Mouse (Mus musculus) adrenal gland, postnatal 25 days (tissue): ENCODE data around the gene Hoxd4. TPM values are rescaled to one million over a fixed set of nuclear protein-coding genes. Genes with fewer than 3 reads are reported as not detected.

Experiments
- DNase-seq: peaks from one replicate; pipeline ENCODE4 v3.0.0; 2021; ENCODE audit warnings: mixed read lengths
- total RNA-seq: library from RNA; stranded (reverse); gene quantifications from 2 replicates; pipeline ENCODE4 v1.2.3, GENCODE M21; 2021

Hoxd4 gene
- total RNA-seq, 1 experiment from 2014 or later, result 34.1 TPM

DNA sequence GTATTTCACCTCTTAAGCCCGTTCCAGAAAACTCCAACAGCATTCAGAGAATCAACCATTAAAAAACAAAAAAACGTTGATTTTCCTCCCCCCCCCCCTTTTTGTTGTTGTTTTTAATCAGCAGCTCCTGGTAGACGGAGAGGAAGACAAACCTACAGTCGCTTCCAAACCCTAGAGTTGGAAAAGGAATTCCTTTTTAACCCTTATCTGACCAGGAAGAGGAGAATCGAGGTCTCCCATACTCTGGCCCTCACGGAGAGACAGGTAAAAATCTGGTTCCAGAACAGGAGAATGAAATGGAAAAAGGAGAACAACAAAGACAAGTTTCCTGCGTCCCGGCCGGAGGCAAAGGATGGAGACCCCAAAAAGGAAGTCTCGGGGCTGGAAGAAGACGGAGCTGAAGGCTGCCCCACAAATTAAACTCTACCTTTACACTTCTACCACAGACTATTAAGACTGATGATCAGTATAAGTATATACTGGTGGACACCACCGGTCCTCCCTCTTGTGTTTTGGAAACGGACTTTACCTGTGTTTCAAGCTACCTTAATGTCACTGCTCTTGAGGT, 5.3 kb upstream of the Hoxd4 start:
- DNase-seq, result no peak

DNA sequence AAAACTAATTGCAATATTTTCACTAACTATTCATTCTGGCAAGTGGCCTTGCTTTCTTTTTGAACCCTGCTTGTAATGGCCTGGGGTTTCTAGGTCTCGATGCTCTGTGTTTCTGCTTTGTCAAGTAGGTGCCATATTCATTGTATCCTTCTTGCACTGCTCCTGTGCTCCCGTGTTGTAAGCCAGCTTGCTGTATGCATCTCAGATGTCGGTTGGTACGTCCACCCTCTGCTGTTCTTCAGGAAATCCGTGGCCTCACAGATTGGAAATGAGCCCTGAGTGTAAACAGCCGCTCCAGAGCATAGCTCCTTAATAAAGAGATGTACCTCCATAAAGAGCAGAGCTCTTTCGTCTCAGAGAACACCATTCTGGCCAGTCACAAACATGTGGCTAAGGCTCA, 4.1 kb upstream of the Hoxd4 start:
- no peak for DNase-seq

DNA sequence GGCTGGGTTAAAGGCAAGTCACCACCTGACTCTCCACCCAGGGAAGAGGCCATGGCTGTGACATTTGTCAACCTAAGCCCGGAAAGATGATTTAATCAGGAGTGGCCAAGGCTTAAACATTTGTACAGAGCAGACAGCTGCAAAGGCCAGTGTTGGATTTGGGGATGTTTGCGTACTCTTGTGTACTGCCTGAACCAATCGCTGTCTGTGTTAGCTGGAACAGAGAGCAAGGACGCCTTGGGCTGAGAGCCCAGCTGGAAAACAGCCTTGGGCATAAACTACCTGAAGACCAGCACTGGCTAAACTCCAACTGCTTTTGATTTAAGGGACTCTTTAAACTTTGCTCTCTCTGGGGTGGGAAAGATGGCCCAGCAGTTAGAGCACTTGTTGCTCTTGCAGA, 3.1 kb upstream of the Hoxd4 start:
- no peak for DNase-seq

DNA sequence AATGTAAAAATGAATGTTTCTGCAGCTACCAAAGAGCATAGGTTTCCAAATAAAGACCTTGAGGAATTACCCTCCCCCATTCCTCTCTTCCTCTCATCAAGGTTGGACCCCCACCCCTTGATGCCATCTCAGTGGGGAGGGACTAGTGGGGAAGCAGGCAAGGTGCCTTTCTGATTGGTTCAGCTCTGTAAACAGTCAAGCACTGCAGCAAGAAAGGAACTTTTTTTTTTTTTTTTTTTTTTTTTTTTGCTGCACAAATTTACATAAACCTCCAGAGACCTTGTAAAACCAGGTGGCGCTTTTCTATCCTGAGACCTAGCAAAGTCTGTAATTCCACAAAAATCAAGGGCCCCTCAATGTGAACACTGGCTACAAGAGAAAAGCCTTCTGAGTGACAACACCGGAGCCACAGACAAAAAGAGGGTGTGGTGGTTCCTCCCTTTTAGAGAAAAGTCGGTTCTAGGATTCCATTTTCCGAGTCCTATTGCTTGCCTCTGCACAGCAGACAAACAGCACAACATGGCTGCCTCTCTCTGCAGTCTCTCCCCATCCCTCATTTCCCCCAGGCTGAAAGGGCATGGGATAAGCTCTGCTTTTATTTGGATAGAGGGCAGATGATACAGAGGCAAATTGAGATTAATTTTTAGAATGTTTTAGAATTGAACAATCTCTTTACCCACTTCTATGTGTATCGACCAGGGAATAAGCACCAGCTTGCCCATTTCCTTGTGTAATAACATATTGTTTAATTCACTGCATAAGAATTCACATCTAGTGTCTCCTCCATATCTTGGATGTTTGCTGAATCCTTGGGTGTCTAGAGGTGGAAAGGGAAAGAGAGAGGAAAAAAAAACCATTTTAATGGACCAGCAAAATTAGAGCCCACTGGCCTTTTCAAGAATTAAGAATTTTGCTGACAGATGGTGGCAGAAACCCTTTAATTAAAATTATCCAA, 2.0 kb upstream of the Hoxd4 start:
- no peak for DNase-seq

DNA sequence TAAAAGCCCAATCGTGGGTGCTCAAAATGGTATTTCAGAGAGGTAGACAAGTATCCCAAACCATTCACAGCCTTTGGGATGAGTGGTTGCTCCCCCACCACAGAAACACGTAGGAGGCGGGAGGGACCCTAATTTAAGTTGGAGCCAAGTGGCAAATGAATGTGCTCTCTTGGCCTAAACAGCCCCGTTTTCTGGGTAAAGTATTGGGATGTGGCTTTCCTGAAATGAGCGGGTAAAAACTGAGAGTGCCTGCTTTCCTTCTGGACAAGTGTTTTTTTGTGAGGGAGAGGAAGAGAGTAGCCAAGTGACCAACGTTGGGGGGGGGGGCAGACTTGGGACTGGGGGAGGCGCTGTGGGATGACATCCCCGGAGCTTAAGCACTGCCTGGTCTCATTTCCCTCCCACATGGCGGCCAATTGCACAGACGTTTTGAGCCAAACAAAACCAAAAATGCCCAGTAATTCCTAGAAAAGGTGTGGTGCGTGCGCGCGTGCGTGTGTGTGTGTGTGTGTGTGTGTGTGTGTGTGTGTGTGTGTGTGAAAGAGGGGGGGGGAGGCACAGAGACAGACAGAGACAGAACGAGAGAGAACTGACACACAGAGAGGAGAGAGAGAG, 693 bp upstream of the Hoxd4 start:
- no peak for DNase-seq

DNA sequence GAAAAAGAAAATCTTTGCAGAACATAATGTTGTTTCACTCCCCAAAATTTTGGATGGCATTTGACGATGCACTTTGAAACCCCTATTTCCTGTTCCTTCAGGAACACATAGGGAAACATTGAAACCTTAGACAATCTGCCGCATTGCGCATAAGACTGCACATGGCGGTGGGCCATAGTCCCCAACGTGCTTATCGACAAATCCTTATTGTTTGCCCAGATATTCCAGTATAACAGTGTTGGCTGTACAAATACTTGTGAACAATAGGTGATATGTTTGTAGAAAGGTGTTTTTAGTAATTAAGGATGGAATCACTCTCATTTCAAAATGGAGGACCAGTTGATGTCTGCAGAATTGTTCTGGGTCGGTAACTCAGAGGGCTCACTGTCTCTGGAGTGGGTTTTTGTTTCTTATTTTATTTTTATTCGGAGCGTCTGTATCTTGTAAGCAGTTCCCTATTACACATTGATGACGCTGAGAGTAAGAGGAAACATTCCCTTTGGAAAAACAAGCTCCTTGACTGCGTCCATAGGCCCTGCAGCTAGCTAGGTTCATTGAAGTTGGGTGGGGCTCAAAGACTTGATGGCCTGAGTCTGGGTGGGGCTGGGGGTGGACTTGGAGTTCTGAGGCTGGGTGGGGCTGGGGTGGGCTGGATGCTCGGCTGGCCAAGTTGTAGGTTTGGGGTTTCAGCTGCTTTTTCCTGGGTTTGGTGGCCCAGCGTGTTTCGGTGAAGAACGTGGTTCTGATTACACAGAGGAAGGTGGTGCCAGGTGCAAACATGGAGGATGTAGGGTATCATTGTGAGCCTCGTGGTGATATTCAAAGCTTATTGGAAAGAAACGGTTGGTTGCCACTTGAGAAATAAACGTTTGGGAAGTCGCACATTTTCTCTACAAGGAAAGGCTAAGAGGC, 1.8 kb downstream of the Hoxd4 start:
- DNase-seq, result no peak

DNA sequence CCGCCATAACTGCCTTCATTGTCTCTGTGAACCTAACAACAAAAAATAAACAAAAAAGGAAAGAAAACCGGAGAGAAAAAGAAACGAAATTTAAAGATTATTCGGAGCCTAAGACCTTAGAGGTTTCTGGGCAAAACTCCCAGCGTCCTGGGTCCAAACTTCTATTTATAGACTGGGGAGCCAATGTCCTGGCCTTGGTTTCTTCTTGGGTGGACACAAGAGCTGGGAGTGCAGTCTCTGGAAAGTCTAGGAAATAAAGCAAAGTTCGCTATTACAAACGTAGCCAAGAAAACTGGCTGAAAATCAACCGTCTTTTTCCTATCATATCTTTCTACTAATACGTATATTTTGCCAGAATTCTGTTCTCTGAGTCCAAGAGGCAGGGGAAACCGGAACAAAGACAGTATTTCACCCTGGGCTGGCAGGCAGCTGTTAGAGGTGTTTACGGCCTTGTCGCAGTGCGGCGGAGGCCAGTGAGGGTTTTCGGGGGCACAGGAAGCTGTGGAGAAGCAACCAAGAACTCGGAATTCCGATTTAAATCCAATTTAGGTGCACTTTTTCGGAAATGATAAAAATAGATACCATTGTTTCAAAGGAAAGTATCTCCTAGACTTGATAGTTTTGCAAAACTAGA, 2.5 kb downstream of the Hoxd4 start:
- no peak for DNase-seq

DNA sequence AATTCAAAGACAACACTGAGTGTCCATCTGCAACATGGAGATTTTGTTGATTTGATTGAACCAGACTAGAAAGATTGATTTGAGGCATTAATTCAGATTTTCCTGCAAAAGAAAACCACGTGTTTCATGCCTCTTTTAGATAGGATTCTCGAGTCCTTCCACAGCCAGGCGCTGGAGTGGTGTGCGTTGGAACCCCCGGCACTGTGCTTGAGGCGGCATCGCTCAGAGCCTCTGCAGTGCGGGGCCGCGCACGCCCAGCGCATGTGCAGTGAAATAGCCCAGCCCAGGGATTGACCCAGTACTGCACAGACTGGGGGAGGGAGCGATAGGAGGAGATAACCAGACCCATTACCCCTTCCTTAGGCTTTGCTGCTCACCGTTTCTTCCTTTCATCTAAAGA, 3.2 kb downstream of the Hoxd4 start:
- DNase-seq, result peak; percentile 69

DNA sequence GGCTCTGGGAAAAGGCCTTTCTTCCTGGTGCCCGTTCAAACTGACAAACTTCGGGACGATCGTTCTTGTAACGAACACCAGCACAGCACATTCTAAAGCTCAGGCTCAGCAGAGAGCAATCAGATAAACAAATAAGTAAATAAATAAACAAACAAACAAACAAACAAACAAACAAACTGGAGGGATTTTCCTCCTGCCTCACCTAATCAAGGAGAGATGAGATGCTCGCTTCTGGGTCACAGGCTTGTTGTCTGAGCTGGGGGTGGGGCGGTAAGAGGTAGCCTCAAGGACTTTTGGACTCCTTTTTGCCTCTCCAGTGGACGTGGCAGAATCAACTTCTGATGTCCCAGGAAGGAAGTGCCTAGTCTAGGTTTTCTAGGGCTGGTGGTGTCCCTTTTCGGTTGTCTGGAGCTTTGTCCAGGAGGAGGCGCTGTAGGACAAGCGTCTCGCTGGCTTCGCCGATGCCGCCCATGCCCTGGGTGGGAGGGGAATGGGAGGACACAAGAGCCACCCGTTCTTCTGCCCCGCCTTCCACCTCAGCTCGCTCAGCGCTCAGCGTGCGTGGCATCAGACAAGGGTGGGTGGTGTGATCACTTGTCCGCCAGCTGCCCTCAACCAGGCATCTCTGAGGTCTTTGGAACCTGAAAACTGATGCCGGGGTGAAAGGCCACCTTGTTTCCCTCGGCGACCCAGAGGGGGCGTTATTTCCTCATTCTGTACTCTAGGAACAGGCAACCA, 3.9 kb downstream of the Hoxd4 start:
- peak; percentile 95 for DNase-seq

DNA sequence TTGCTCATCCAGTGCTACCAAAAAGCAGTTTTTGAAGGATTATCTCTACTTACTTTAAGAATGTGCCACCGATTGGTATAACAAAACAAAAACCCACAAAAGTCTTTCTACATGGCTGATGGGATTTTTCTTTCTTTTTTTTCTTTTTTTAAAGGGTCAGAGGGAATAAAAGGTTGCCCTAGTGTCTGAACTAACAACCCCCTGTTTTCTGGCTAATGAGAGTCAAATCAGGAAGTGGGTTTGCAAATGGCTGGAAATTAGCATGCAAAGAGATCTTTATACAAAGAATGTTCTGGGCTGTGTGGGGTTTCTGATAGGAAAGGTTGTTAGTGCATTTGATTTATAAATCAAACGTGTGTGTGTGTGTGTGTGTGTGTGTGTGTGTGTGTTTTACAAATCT, 8.7 kb downstream of the Hoxd4 start:
- no peak for DNase-seq

DNA sequence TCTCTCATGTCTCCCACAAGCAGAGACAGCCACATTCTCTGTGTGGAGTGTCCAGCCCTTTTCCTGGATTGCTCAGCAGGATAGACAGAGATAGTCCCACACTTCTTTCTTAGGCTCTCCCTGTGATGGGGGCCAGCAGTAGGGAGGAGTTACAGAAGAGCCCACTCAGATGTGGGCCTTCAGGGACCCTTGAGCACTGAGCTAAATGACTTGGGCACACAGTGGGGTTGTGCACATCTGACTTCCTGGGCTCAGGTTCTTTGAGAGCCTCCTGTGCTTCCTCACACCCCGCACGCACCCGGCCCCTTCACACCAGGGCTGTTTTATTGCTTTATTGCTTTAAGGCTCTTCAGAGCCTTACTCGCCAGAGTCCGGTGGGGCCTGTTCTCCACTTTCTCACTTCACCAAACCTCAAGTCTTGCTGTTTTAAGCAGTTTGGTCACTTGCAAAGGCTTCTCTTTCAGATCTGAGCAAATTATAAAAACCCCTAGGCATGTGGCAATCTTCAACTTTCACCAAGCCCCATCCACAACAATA, 9.3 kb downstream of the Hoxd4 start:
- no peak for DNase-seq

DNA sequence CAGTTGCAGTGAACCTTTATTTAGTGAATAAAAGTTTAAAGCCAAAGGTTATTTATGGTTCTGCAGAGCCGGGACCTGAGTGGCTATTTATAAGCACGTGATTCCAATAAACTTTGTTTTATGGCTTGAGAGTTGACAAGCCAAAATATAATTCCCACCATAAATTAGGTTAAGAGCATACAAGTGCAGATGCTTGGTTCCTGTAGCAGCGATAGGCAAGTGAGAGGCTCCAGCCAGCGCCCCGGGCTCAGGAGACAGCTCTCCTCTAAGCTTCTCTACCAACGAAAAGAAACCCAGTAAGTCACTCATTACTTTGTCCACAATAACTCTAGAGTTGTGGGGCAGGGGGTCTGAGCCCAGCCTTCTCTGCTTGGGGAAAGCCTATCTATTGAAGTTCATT, 10.2 kb downstream of the Hoxd4 start:
- DNase-seq, result no peak

DNA sequence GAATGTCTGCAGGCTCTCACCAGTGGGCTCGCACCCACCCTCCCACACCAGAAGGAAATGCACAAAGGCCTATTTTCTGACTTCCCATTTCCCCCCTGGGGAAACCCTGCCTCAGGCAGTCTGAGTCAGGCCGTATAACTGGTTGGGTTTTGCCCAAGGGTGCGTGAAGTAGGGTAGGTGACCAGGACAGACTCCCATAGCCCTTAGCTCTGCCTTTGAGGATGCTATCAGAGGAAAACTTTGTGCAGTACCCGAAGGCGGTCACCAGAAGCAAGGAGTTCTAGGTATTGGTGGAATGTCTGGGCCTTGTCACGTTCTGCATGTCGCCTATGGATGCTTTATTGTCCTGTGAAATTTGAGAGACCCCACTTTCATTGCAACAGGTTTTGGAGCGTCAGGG, 11.2 kb downstream of the Hoxd4 start:
- no peak for DNase-seq

DNA sequence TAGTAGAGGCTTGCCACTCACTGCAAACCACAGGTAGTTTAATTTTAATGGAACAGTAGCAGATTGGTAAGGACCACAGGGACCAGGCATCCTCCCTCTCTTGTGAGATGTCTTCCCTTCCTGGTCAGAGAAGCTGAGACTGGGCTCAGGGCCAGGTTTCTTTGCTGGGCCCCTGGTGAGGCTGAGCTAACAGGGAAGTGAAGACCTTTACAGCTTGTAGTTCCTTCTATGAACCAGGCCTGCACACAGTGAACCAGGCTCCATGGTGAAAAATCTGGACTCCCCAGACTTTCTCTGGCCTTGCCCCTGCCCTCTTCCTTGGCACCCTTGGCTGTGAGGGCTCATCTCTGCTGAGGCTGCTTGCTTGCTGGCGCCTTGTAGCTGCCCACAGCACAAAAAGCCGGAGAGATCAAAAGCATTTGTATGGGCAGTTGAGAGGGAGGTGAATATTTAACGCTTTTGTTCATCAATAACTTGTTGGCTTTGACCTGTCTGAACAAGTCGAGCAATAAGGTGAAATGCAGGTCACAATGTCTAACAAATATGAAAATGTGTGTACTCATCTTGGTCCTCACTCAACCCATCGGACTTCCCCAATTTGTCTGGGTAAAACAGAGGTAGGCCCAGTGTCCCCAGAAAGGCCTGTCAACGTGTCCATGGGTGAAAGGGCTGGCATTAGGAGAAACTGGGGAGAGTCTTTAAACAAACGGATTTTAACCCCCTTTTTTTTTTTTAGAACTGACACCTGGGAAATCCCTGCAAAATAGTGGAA, 12.7 kb downstream of the Hoxd4 start:
- DNase-seq, result no peak

DNA sequence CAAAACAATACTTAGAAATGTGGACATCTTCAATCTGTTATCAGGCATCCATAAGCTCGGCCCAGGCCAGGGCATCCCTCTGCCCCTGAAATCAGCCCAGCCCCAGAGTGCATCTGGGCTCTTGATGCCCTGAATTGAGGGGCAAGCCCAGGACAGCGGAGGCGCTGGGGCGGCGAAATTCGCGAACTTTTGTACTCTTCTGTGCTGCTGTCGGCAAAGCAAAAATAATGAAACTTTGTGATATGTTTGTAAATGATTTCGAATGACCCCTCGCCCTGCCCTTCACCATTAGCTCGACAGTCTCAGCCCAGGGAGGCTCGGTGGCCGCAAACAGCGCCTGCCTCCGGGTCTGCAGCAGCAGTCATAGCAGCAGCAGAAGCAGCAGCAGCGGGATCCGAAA, 13.4 kb downstream of the Hoxd4 start:
- DNase-seq, result no peak

DNA sequence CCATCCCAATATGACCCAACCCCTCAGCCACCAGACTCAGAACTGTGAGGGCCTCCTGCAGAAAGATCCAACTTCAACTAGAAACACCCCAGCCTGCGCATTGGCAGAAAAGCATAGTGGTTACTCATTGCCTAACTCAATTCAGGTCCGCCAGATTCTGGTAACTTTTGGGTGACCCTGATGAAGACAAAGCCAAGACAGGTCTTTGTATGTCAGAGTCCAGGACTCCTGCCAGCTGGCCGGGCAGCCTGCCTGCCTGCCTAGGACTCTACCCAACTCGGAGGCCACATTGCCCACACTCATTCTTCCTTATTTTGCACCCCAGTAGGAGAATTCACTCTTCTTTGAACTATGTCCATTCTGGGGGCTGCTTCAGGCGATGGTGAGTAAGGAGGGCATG, 14.8 kb downstream of the Hoxd4 start, which contains the start of gene Gm28230:
Gene Gm28230, plus strand, starts transcription at position 178 of the 400 bp plus-strand sequence.
- peak; percentile 42 for DNase-seq

DNA sequence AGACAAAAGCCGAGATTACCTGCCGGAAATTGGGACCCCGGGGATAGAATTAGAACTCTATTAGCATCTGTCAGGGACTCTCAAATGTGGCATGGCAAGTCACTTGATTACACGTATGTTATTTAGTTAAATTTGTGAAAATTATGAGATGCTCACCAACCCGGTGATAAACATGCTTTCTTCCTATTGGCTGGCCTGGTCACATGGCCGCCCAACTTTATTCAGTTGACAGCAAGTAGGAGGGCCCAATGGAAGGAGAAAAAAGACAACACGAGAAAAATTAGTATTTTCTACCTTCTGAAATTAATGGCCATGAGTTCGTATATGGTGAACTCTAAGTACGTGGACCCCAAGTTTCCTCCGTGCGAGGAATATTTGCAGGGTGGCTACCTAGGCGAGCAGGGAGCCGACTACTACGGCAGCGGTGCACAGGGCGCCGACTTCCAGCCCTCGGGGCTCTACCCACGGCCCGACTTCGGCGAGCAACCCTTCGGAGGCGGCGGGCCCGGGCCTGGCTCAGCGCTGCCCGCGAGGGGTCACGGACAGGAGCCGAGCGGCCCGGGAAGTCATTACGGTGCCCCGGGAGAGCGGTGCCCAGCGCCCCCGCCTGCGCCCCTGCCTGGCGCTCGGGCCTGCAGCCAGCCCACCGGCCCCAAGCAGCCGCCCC, 15.4 kb downstream of the Hoxd4 start:
- DNase-seq, result no peak

DNA sequence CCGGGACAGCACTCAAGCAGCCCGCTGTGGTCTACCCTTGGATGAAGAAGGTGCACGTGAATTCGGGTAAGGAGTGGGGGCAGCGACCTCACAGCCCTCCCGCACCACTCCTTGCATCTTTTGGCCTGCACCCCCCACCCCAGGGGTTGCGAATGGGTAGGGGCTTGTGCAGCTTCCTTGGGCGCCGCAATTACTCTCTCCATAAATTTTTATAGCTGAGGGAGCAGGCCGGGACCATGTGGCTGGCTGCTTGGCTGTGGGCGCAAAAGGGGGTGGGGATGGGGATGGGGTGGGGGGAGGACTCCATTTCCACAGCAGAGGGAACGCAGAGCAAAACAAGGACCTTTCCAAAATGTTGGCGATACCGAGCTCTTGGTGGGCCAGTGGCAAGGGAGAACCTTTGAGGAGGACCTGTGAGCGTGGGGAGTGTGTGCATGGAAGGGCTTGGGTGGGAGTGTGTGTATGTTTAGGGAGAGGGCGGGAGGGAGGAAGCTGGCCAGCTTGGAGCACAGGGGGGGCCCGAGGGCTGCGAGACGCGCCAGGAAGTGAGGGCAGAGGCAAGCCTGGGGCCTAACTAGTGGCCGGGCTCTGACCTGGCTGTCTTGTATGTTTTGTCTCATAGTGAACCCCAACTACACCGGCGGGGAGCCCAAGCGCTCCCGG, 16.0 kb downstream of the Hoxd4 start:
- no peak for DNase-seq

DNA sequence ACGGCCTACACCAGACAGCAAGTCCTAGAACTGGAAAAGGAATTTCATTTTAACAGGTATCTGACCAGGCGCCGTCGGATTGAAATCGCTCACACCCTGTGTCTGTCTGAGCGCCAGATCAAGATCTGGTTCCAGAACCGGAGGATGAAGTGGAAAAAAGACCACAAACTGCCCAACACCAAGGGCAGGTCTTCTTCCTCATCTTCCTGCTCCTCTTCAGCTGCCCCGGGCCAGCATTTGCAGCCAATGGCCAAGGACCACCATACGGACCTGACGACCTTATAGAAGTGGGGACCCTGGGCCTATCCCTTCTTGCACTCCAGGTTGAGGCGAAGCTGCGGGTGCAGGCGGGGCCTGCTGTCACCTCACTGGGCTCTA, 16.6 kb downstream of the Hoxd4 start:
- no peak for DNase-seq
